In the genomic region with DNA sequence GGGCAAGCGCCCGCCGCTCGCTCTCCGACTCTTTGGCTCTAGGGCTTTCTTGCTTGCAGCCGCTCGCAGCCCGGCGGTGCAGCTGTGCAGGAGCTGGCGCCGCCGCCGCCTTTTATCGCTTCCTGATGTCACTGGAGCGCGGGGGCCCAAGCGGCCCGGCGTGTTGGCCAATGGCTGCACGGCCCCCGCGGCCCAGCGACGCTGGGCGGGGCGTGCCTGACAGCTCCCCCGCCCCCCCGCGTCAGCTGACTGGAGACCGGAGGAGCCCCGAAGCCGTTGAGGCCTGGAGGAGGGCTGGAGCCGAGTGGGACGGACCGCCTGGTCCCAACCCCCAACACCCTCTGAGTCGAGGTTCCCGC, we compare ENCODE assay signal across 8 mouse cellular contexts. TPM values are rescaled to one million over a fixed set of nuclear protein-coding genes. Genes with fewer than 3 reads are reported as not detected.
A peak's percentile ranks its signal among the peaks of the same experiment; 100 is the strongest.
DNase-seq lines count a peak whose midpoint lies in the region; ATAC-seq and TF ChIP-seq lines count a peak whose summit lies in the region.

TSS of gene Mafb (minus strand) at position 86 of the 359 bp plus-strand sequence.

- ATAC-seq in inflammation-experienced regulatory T-cells, adult 6 months, result peak; percentile 67
- peak; percentile 71 for ATAC-seq in megakaryocyte, adult 5-6 weeks (ENCODE audit: poor library complexity, severe bottlenecking)

- H3K4me3 ChIP-seq in cortical plate, adult 2 months (ENCODE audit: insufficient read depth, low read length), result peak within 1 kb of the TSS; percentile 33

- no peak for TF ChIP-seq CTCF in cortical plate, adult 2 months (IDR thresholded peaks at IDR 0.05; ENCODE audit: extremely low read depth, insufficient read depth, low read length)

- TF ChIP-seq POLR2A in cortical plate, adult 2 months (IDR thresholded peaks at IDR 0.05; ENCODE audit: extremely low read depth, insufficient read depth, low read length), result peak; percentile 76

- peak within 1 kb of the TSS; percentile 58 for H3K27ac ChIP-seq in cortical plate, adult 2 months (ENCODE audit: insufficient read depth, low read length)

- DNase-seq in adrenal gland, adult 18-20 months (ENCODE audit: low spot score in 2 of 2), result peak; percentile 97 to 98
- peak; percentile 98 for DNase-seq in gastrocnemius, postnatal 14 days
- DNase-seq in left cerebral cortex, adult 9 months (ENCODE audit: low spot score in 2 of 2), result peak; percentile 74 to 87
- DNase-seq in right cerebral cortex, adult 18-20 months, result peak; percentile 90
- DNase-seq in urinary bladder, postnatal 10 days (ENCODE audit: low spot score), result peak; percentile 56

- no peaks in the 10 kb centered on the region for H3K4me1 ChIP-seq in cortical plate, adult 2 months (ENCODE audit: control insufficient read depth, insufficient read depth, low read length)

- intact Hi-C loops in gastrocnemius, postnatal 14 days (cut with DNase I; ENCODE audit: low total_unique reads), result loop anchor here (5.0 kb wide), 1 partner anchor 1315 kb away; no protein-coding TSS in a partner anchor

RNA-seq across cellular contexts. Expression of gene Mafb, which starts in this region (rescaled TPM):
- total RNA-seq in adrenal gland, adult 18-20 months (2021), result 10 to 100 TPM; 17.9 to 19.8 TPM
- polyA plus RNA-seq in cortical plate, adult 2 months (2012; rRNA removed), result 11.2 and 11.6 TPM in 2 replicates
- 10 to 100 TPM; 13.3 to 28.3 TPM for total RNA-seq in gastrocnemius, postnatal 14 days (2021)
- not detected for polyA plus RNA-seq in inflammation-experienced regulatory T-cells, adult 6 months (2017; shearing (Covaris generic))
- 15.3 and 17.5 TPM in 2 replicates for total RNA-seq in megakaryocyte, adult 5-6 weeks (2015)
- 6.4 and 8.1 TPM in 2 replicates for total RNA-seq in megakaryocyte, adult 5-6 weeks (2017)

Comparison
In these comparisons a context has a peak if more than half of its experiments do, and no peak if none do; other contexts are left out.
1. Peak in every context shown above with its lines: DNase-seq, ATAC-seq, H3K4me3 ChIP-seq and H3K27ac ChIP-seq.
2. RNA of gene Mafb (polyA plus RNA-seq): 11.2 to 11.6 TPM in cortical plate, adult 2 months; not detected in inflammation-experienced regulatory T-cells, adult 6 months; every median in the first group is over 10 times any median in the second.
3. Peak in ATAC-seq in inflammation-experienced regulatory T-cells, adult 6 months; RNA of the gene not detected or under 1 TPM.